Mouse (Mus musculus) ES-Bruce4 (cell line): Measurements from ENCODE around the gene Tfpi. TPM values are rescaled to one million over a fixed set of nuclear protein-coding genes. Genes with fewer than 3 reads are reported as not detected.
A peak's percentile ranks its signal among the peaks of the same experiment; 100 is the strongest.

ENCODE experiments used
- H3K27ac ChIP-seq: 2 replicates; pipeline ENCODE4 v1.5.1; 2012; ENCODE audit warnings: low read length, inconsistent platforms; ENCODE audit not compliant: insufficient read depth
- H3K27me3 ChIP-seq: 2 replicates; pipeline ENCODE4 v1.6.1; 2012; ENCODE audit warnings: mild to moderate bottlenecking, low read length, inconsistent platforms; ENCODE audit not compliant: control insufficient read depth, poor library complexity, insufficient read depth, severe bottlenecking
- H3K36me3 ChIP-seq: 2 replicates; pipeline ENCODE4 v1.6.1; 2012; ENCODE audit warnings: inconsistent platforms, mild to moderate bottlenecking, low read length, moderate library complexity; ENCODE audit not compliant: control insufficient read depth, poor library complexity, insufficient read depth, severe bottlenecking
- H3K4me1 ChIP-seq: one replicate; pipeline ENCODE4 v1.8.1; 2011; ENCODE audit warnings: low read length; ENCODE audit not compliant: control insufficient read depth, insufficient read depth
- H3K4me3 ChIP-seq: 2 replicates; pipeline ENCODE4 v1.5.1; 2011; ENCODE audit warnings: low read depth, mild to moderate bottlenecking, low read length
- H3K9ac ChIP-seq: 2 replicates; pipeline ENCODE4 v1.6.1; 2012; ENCODE audit warnings: low read depth, mild to moderate bottlenecking, inconsistent platforms; ENCODE audit not compliant: poor library complexity, severe bottlenecking
- H3K9me3 ChIP-seq: replicated peaks from 2 replicates; pipeline ENCODE4 v1.6.1; 2012; ENCODE audit warnings: mild to moderate bottlenecking, low read length, inconsistent platforms; ENCODE audit not compliant: control insufficient read depth, poor library complexity, insufficient read depth, severe bottlenecking
- CTCF ChIP-seq: IDR thresholded peaks from one replicate; pipeline ENCODE4 v1.8.1; 2011; ENCODE audit warnings: low read depth, low read length
- EP300 ChIP-seq: IDR thresholded peaks from 2 replicates; pipeline ENCODE4 v1.6.1; 2011; ENCODE audit warnings: low read depth, low read length; ENCODE audit not compliant: insufficient read depth
- POLR2A ChIP-seq: IDR thresholded peaks from one replicate; pipeline ENCODE4 v1.8.1; 2011; ENCODE audit warnings: low read length; ENCODE audit not compliant: insufficient read depth
- polyA plus RNA-seq: library from polyadenylated mRNA; stranded (reverse); fragments of >200 nt; gene quantifications from 2 replicates; pipeline ENCODE4 v1.2.4, GENCODE M21; 2011; ENCODE audit warnings: low read depth; ENCODE audit not compliant: missing spikeins, insufficient read depth, insufficient read length

Tfpi gene
- polyA plus RNA-seq, 1 experiment, result 88.5 TPM

GRCm38 (mm10) chr2:84455236-84455799 lies 21.3 kb downstream of the Tfpi start:
- Histone ChIP-seq H3K27ac (no peak overlapping the region), H3K4me1 (no peaks in the 10 kb centered on the region), H3K36me3 (peaks cover 3% of the 10 kb centered on the region), H3K27me3 (no peaks in the 10 kb centered on the region), H3K9me3 (no peaks in the 10 kb centered on the region), H3K9ac (no peak overlapping the region), H3K4me3 (0 out of 2 replicates have a peak overlapping the region, but pooled peaks have one; percentile 4)
- TF ChIP-seq EP300 (no peak), POLR2A (no peak), CTCF (no peak)

- no peak overlapping the region for H3K9ac ChIP-seq
- no peak overlapping the region; the same call in 1 of the 2 replicates for H3K27ac ChIP-seq
- H3K4me1 ChIP-seq, result no peaks in the 10 kb centered on the region
Observed at GRCm38 (mm10) chr2:84454551-84455235, 21.9 kb downstream of the Tfpi start.

GRCm38 (mm10) chr2:84454051-84454450 lies 22.5 kb downstream of the Tfpi start:
- H3K9ac ChIP-seq, result no peak overlapping the region
- H3K27me3 ChIP-seq, result no peaks in the 10 kb centered on the region
- no peak overlapping the region for H3K4me3 ChIP-seq
- no peaks in the 10 kb centered on the region for H3K4me1 ChIP-seq
- peaks cover 3% of the 10 kb centered on the region for H3K36me3 ChIP-seq
- H3K27ac ChIP-seq, result no peak overlapping the region
- TF ChIP-seq EP300, result no peak
- no peak for TF ChIP-seq POLR2A
- TF ChIP-seq CTCF, result no peak
- H3K9me3 ChIP-seq, result no peaks in the 10 kb centered on the region

More at GRCm38 (mm10) chr2:84454551-84455235, 21.9 kb downstream of the Tfpi start:
- 0 out of 2 replicates have a peak overlapping the region, but pooled peaks have one; percentile 4 for H3K4me3 ChIP-seq
- TF ChIP-seq EP300 (no peak), CTCF (no peak), POLR2A (no peak)
- H3K9me3 ChIP-seq, result no peaks in the 10 kb centered on the region
- peaks cover 3% of the 10 kb centered on the region for H3K36me3 ChIP-seq
- no peaks in the 10 kb centered on the region for H3K27me3 ChIP-seq

GRCm38 (mm10) chr2:84445499-84445898 lies 31.1 kb downstream of the Tfpi start:
- no peak overlapping the region for H3K4me3 ChIP-seq
- peaks cover 11% of the 10 kb centered on the region for H3K36me3 ChIP-seq
- no peak for TF ChIP-seq CTCF
- H3K27ac ChIP-seq, result no peak overlapping the region
- H3K9me3 ChIP-seq, result no peaks in the 10 kb centered on the region
- no peaks in the 10 kb centered on the region for H3K27me3 ChIP-seq
- no peaks in the 10 kb centered on the region for H3K4me1 ChIP-seq
- no peak overlapping the region for H3K9ac ChIP-seq

DNA sequence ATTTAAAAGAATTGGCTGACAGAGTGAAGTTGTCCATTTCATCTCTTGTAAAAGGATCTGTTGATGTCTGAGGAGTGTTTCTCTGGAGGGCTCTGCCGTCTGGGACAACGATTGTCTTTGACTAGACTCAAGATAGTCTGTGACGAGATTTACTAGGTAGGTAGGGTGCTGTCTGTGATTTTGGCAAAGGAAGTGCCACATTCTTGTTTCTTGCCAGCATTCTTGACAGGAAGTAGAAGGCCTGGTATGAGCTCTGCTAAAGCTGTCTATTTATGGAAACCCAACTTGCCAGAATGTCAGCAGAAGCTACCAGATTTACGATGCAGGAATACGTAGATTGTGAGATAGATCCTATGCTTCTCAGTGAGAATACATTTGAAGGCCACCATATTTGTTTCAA lies 34.6 kb downstream of the Tfpi start:
- peaks cover 11% of the 10 kb centered on the region for H3K36me3 ChIP-seq

DNA sequence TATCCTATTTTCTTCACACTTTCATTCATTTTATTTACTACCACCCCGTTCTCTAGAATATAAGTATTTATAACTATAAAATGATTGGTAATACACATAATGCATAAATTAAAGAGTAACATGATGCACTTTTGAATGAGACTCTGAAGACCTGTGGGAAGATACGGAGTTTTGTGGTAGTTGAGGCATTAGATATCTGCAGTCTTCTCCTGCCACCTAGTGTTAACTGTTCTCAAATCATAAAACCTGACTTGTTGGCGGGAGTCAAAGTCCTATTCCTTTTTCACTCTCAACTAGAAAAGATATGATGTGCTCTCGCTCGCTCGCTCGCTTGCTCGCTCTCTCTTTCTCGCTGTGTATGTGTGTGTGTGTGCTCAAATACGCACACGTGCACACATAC lies 46.9 kb downstream of the Tfpi start:
- H3K27ac ChIP-seq, result no peak overlapping the region

More for the DNA sequence above, 34.6 kb downstream of the Tfpi start:
- H3K27me3 ChIP-seq, result no peaks in the 10 kb centered on the region
- H3K27ac ChIP-seq, result no peak overlapping the region
- H3K4me1 ChIP-seq, result no peaks in the 10 kb centered on the region
- H3K9ac ChIP-seq, result no peak overlapping the region
- no peak overlapping the region for H3K4me3 ChIP-seq
- no peaks in the 10 kb centered on the region for H3K9me3 ChIP-seq
- no peak for TF ChIP-seq EP300
- no peak for TF ChIP-seq CTCF
- TF ChIP-seq POLR2A, result no peak

More for the DNA sequence above, 46.9 kb downstream of the Tfpi start:
- Histone ChIP-seq H3K27me3 (no peaks in the 10 kb centered on the region), H3K9me3 (no peaks in the 10 kb centered on the region), H3K4me1 (no peaks in the 10 kb centered on the region), H3K4me3 (no peak overlapping the region), H3K9ac (no peak overlapping the region), H3K36me3 (no peaks in the 10 kb centered on the region)
- TF ChIP-seq POLR2A (no peak), CTCF (no peak), EP300 (no peak)
